Mouse (Mus musculus) monocyte, adult 2 months (primary cell): ENCODE measurements around the gene Nav2.

Source experiments
- DNase-seq, 2 experiments: peaks; one replicate each; pipeline ENCODE4 v3.0.0; 2022; ENCODE audit warnings: low spot score in 2 of 2, low read depth in 1 of 2

The Nav2 gene

GRCm38 (mm10) chr7:49246240-49246578 is 337.7 kb downstream of the Nav2 start:
- no peak for DNase-seq

DNA sequence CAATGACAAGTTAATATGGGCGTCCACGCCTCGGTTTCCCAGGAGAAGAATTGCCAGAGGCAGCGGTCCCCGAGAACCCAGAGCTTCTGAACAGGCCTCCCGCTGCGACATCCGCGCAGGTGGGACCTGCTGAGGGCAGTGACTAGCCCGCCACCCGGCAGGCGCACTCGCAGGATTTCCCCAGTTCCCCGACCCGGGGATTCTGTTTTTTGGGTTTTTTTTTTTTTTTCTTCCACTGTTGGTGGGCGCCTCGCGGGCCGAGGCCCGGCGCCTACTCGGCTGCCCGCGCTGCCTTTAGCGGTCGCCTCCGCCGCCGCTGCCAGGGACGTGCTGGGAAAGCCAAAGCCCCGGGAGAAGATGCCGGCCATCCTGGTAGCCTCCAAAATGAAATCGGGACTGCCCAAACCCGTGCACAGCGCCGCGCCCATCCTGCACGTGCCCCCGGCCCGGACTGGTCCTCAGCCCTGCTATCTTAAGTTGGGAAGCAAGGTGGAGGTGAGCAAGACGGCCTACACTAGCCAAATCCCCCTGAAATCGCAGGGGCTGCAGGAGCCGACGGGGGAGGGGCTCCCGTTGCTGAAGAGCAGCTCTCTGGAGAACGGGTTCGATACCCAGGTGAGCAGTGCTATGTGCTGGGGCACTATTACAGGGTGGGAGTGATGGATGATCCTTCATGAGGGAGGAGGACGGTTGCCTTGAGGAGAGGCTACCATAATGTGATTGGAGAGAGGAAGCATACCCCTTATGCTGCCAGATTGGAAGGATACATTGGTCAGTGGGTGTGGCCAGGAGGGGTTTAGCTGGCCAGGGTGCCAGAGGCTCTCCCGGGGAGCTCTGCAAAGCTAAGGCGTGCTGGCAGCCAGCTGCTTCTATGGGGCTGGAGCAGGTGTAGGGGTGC is 338.3 kb downstream of the Nav2 start:
- DNase-seq: no peak

DNA sequence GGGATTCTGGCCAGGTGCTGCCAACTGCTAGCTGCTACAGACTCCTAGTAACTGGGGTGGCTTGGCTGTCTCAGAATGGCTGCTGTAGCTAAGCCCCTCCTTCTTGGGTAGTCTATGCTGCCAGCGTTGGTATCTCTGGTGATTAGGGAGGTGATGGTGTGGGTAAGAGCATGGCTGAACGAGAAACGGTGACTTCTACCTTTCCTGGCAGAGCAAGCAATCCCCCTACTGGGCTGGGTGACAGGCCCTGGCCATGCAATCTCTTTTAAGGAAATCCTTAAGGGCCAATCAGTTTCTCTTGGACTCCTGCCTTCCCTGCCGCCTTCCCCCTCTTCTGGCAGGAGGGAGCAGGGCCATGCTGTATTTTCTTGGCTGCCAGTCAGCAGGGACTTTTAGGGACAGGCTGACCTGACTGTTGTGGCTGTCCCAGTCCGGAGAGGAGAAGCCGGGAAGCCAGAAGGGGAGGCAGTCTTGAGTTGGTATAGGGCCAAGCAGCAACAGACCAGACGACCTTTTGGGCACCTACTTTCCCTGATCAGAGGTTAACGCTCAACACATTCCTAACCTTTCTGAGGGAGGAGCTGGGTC is 339.3 kb downstream of the Nav2 start:
- DNase-seq: no peak

- DNase-seq: no peak
Measured at GRCm38 (mm10) chr7:49248333-49249086, 340.0 kb downstream of the Nav2 start.

DNA sequence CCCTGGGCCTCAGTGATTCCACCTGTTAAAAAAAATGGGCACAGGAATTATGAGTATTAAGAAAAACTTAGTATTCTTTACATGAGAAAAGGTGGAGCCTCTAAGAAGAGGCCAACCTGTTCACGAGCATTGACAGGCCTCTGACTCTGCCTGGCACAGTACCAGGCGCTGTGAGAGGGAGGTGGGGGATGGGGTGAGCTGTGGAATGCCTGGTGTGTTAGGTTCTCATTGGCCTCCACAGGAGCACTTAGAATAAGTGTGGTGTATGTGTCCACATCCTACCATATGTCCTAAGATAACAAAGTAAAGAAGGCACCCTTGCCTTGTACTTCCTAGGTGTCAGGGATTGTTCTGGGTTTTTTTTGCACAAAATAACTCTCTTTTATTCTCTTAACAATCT is 340.9 kb downstream of the Nav2 start:
- no peak for DNase-seq

GRCm38 (mm10) chr7:49249996-49250395 is 341.5 kb downstream of the Nav2 start:
- peak; percentile 14 to 47 for DNase-seq

- no peak for DNase-seq
Measured at GRCm38 (mm10) chr7:49250581-49251307, 342.2 kb downstream of the Nav2 start.

GRCm38 (mm10) chr7:49251308-49251638 is 342.8 kb downstream of the Nav2 start:
- DNase-seq: no peak

DNA sequence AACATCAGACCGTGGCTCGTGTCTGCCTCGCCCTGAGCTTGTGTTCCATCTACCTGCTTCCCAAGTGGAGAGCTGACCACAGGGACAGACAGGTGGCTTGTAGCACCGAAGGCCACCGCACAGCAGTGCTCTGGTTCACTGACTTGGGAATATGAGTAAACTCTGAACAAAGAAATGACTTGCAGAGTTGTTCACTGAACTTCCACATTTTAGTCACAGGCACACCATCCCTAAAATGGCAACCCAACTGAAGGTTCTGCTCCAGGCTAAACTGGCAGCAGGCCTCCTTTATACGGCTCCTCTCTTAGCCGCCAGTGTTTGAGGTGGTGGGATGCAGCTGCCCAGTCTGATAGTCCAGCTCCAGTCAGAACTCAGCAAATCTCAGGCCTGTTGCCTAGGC is 343.9 kb downstream of the Nav2 start:
- DNase-seq: no peak

- DNase-seq: no peak
Measured at GRCm38 (mm10) chr7:49252902-49253301, 344.4 kb downstream of the Nav2 start.

GRCm38 (mm10) chr7:49255053-49255452 is 346.5 kb downstream of the Nav2 start:
- no peak for DNase-seq

GRCm38 (mm10) chr7:49257234-49257906 is 348.9 kb downstream of the Nav2 start:
- no peak for DNase-seq

DNA sequence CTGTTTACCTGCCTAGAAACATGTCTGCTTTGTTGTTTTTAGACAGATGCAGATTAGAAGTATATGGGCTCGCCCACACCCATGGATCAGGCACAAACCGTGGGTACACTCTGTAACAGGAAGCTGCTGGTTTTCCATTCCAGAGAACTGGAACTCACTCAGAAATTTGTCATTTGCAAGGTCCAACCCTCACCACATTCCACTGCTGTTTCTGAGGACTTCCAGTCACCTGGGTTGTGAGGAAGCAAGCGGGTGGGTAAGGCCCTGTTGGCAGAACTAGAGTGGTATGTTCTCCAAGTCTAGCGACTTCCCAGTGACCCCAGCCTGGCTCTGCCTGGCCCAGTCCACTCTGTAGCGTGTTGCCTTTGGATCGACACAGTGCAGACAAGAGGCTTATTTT is 349.6 kb downstream of the Nav2 start:
- DNase-seq: no peak

DNA sequence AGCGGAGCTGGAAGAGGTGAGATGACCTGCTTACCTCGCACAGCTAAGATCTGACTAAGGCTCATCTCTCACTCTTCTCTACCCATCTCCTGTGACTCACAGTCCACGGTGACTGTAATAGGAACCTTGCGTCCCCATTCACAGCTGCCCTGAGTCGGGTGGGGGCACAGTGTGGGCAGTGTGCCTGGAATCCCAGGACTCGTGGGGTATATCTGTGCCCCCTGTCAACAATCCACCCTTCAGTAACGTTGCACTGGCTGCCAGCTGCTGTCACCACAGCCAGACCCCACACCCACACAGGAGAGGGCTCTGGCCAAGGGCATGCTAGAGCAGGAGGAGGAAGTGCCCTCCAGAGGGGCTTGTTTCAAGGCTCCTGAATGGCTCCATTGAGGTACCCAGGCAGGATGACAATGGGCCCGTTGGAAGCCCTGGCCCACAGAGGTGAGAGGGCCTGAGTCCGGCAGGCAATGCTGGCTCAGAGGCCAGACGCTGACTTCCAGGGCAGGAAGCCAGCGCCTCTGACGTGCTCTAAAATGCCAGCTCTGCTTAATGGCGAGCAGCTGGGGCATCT is 353.5 kb downstream of the Nav2 start:
- DNase-seq: no peak

- DNase-seq: no peak
Measured at GRCm38 (mm10) chr7:49266422-49266821, 357.9 kb downstream of the Nav2 start.

DNA sequence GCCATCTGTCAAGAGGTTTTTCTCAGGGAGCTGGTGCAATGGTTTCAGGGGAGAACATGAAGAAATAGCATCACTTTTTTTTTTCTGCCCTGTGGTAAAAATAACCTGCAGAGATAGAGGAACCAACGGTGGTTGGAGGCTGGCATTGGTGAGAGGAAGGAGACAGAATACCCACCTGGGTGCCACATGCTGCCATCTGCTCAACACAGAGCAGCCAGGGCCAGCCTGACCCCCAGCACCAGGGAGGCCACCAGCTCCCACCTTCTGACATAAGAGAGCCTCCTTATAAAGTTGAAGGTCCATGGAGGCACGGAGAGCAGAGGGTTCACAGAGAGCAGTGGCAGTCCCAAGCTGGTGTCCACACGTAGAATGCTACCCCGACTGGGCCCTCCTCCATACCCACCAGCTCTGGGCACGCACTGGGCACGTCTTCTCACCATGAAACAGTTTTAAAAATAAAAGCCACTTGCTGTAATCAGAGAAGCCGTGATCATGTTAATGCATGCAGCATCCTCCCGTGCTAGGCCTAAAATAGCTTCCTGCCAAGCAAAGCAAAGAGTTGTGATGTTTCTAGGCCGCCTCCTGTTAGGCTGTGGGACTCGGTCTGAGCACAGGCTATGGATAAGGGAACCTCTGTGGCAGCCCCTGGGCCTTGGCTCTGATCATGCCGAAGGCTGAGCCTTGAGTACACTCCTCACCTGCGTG is 359.3 kb downstream of the Nav2 start:
- DNase-seq: no peak

DNA sequence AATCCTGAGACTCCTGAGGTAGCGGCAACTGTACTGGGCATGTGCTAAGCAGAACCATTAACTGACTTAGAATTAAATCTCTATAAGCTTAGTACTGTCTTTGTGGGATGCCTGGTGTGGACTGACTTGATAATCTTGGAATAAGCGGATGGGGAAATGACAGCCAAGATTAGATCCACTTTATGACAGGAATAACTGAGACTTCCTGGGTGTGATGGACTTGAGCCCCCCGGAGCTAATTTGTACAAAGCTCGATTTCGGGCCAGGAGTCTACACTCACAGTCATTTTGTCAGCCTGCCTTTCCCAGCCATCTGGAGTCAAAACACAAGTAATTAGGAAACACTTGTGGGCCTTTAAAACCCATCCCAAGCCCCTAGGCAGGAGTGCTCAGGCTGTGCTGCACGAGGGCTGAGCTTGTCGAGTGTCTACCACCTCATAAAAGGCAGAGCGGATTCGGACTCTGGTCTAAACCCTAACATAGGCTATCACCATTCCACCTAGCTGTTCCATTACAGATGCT is 359.9 kb downstream of the Nav2 start:
- DNase-seq: no peak

DNA sequence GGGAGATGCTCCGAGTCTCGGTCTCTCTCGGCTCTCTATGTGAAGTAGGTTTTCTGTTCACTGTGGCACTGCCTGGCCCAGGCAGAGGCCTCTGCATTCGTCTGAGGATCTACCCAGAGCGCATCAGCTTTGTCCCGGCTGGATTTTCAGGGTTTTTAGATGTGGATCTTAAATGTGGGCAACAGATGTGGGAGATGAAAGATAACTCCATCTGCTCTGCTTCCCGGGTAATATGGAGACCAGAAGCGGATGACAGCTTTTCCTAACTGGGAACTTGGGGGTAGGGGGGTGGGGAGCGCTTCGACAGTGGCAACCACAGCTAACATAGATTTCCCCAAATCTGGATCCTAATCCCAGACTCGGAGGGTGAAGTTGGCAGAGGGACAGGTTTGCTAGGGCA is 362.3 kb downstream of the Nav2 start:
- DNase-seq: no peak
